Mouse (Mus musculus) testis, adult 2 months (tissue): ENCODE measurements around the gene Tob2.

Source experiments
- CTCF ChIP-seq: fragments of 200-500 bp; IDR thresholded peaks from 2 replicates; pipeline ENCODE4 v1.5.1; 2012; ENCODE audit warnings: low read depth, mild to moderate bottlenecking, inconsistent platforms, low read length, moderate library complexity; ENCODE audit not compliant: control insufficient read depth, insufficient read depth, insufficient replicate concordance
- POLR2A ChIP-seq: fragments of 200-500 bp; IDR thresholded peaks from 2 replicates; pipeline ENCODE4 v1.6.1; 2012; ENCODE audit warnings: low read depth, mild to moderate bottlenecking, inconsistent platforms, low read length, moderate library complexity; ENCODE audit not compliant: control insufficient read depth

- TF ChIP-seq CTCF (0 out of 2 replicates have a peak, but pooled peaks have one; percentile 12), POLR2A (peak; percentile 99)
These were observed 469 bp downstream of the Tob2 start for GRCm38 (mm10) chr15:81858138-81858516.
